Comparison of ENCODE assay signal across 8 mouse cellular contexts in the genomic region with DNA sequence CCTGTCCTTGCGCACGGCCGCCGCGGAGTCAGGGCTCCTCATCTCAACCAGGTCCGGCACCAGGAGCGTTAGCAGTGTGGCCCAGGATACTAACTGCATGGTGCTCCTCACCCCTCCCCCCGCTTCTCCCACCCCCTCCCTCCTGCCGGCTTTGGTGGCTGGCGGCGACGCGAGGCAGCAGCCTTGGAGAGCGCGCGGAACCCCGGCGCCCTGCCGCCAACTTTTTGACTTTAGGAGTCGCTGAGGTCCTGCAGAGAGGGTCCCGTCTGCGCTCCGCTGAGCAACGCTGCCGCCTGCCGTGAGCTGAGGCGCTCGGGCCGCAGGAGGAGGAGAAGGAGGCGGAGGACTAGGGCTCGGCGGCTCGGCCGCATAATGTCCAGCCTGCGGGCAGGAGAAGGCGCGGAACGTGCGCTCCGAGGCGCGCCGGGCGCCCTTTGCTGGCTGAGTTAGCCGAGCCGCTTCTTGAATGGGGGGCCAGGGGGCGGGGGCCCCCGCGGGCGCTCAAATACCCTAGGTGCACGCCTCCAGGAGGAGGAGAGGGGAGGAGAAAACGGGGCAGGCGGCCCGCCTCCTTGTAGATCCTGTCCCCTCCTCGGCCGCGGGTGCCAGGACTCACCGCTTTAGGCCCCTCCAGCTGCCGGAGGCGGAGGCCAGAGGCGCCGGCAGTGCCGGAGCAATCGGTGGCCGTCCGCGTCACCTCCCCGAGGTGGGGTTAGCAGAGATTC. TPM values are rescaled to one million over a fixed set of nuclear protein-coding genes. Genes with fewer than 3 reads are reported as not detected.
DNase-seq lines count a peak whose midpoint lies in the region; ATAC-seq lines count a peak whose summit lies in the region.

A gene (minus strand): TSS at position 436 of the 725 bp plus-strand sequence.

- H3K27me3 ChIP-seq in embryonic facial prominence, embryonic 13.5 days = peaks cover 25% of the 10 kb centered on the region
- no peaks in the 10 kb centered on the region for H3K27me3 ChIP-seq in heart, embryonic 11.5 days (ENCODE audit: control insufficient read depth, insufficient read depth, low read length)
- H3K27me3 ChIP-seq in kidney, embryonic 14.5 days (ENCODE audit: control insufficient read depth, insufficient read depth, low read length) = no peaks in the 10 kb centered on the region
- peaks cover 70% of the 10 kb centered on the region for H3K27me3 ChIP-seq in liver, embryonic 12.5 days (replicated peaks)
- peaks cover 53% of the 10 kb centered on the region for H3K27me3 ChIP-seq in neural tube, embryonic 12.5 days (replicated peaks)

- peaks cover 34% of the 10 kb centered on the region for H3K4me1 ChIP-seq in embryonic facial prominence, embryonic 13.5 days
- H3K4me1 ChIP-seq in heart, embryonic 11.5 days (ENCODE audit: control insufficient read depth, insufficient read depth, low read length) = 0 out of 2 replicates have a peak, but pooled peaks cover 7% of the 10 kb centered on the region
- peaks cover 6% of the 10 kb centered on the region for H3K4me1 ChIP-seq in kidney, embryonic 14.5 days (ENCODE audit: control insufficient read depth, insufficient read depth, low read length)
- 0 out of 2 replicates have a peak, but pooled peaks cover 4% of the 10 kb centered on the region for H3K4me1 ChIP-seq in liver, embryonic 12.5 days
- peaks cover 32% of the 10 kb centered on the region for H3K4me1 ChIP-seq in neural tube, embryonic 12.5 days

- H3K4me2 ChIP-seq in embryonic facial prominence, embryonic 13.5 days = peak within 1 kb of the TSS; percentile 97
- H3K4me2 ChIP-seq in heart, embryonic 11.5 days = peak within 1 kb of the TSS; percentile 83
- H3K4me2 ChIP-seq in kidney, embryonic 14.5 days (replicated peaks; ENCODE audit: low read depth, low read length) = peak within 1 kb of the TSS; percentile 88
- H3K4me2 ChIP-seq in liver, embryonic 12.5 days = peak within 1 kb of the TSS; percentile 62
- H3K4me2 ChIP-seq in neural tube, embryonic 12.5 days (replicated peaks) = peak within 1 kb of the TSS; percentile 94

- peak; percentile 45 for DNase-seq in layer of hippocampus, adult 11-12 months (ENCODE audit: low spot score)
- no peak for DNase-seq in layer of hippocampus, adult 9-10 months (ENCODE audit: low spot score)
- peak; percentile 62 for DNase-seq in urinary bladder, adult 2 months (ENCODE audit: low spot score)

- H3K9ac ChIP-seq in embryonic facial prominence, embryonic 13.5 days = peak within 1 kb of the TSS; percentile 77
- peak within 1 kb of the TSS; percentile 87 for H3K9ac ChIP-seq in heart, embryonic 11.5 days (ENCODE audit: low read depth, low read length)
- H3K9ac ChIP-seq in kidney, embryonic 14.5 days (ENCODE audit: low read depth, low read length) = peak within 1 kb of the TSS; percentile 74
- peak within 1 kb of the TSS; percentile 46; the same call in 1 of the 2 replicates for H3K9ac ChIP-seq in liver, embryonic 12.5 days
- peak within 1 kb of the TSS; percentile 56 for H3K9ac ChIP-seq in neural tube, embryonic 12.5 days

- H3K9me3 ChIP-seq in embryonic facial prominence, embryonic 13.5 days = no peaks in the 10 kb centered on the region
- no peaks in the 10 kb centered on the region; the same call in 1 of the 2 replicates for H3K9me3 ChIP-seq in heart, embryonic 11.5 days (replicated peaks; ENCODE audit: control insufficient read depth, low read length)
- H3K9me3 ChIP-seq in kidney, embryonic 14.5 days (ENCODE audit: control insufficient read depth, low read length) = peaks cover 4% of the 10 kb centered on the region; the same call in 1 of the 2 replicates
- 0 out of 2 replicates have a peak, but pooled peaks cover 5% of the 10 kb centered on the region for H3K9me3 ChIP-seq in liver, embryonic 12.5 days (replicated peaks)
- no peaks in the 10 kb centered on the region for H3K9me3 ChIP-seq in neural tube, embryonic 12.5 days

- peak within 1 kb of the TSS; percentile 74 for H3K27ac ChIP-seq in embryonic facial prominence, embryonic 13.5 days
- peak within 1 kb of the TSS; percentile 94 for H3K27ac ChIP-seq in heart, embryonic 11.5 days (ENCODE audit: low read depth, low read length)
- H3K27ac ChIP-seq in kidney, embryonic 14.5 days (ENCODE audit: low read depth, low read length) = peak within 1 kb of the TSS; percentile 90
- H3K27ac ChIP-seq in liver, embryonic 12.5 days = peak within 1 kb of the TSS; percentile 40; the same call in 1 of the 2 replicates
- H3K27ac ChIP-seq in neural tube, embryonic 12.5 days = no peak within 1 kb of the TSS

- peak; percentile 68 for ATAC-seq in embryonic facial prominence, embryonic 13.5 days (ENCODE audit: insufficient number of reproducible peaks, insufficient read depth, low FRiP score, low TSS enrichment, low read depth)
- peak; percentile 84 for ATAC-seq in heart, embryonic 11.5 days (replicated peaks; ENCODE audit: insufficient number of reproducible peaks, low FRiP score, low TSS enrichment)
- ATAC-seq in kidney, embryonic 14.5 days (ENCODE audit: low FRiP score, low TSS enrichment) = peak; percentile 86
- ATAC-seq in liver, embryonic 12.5 days = peak; percentile 37; the same call in 1 of the 2 replicates
- ATAC-seq in neural tube, embryonic 12.5 days (ENCODE audit: low FRiP score, low read depth) = peak; percentile 42

- H3K4me3 ChIP-seq in embryonic facial prominence, embryonic 13.5 days = peak within 1 kb of the TSS; percentile 64
- peak within 1 kb of the TSS; percentile 62 for H3K4me3 ChIP-seq in heart, embryonic 11.5 days (ENCODE audit: low read depth, low read length)
- H3K4me3 ChIP-seq in kidney, embryonic 14.5 days (ENCODE audit: low read length) = peak within 1 kb of the TSS; percentile 70
- peak within 1 kb of the TSS; percentile 52 for H3K4me3 ChIP-seq in liver, embryonic 12.5 days
- peak within 1 kb of the TSS; percentile 53 for H3K4me3 ChIP-seq in neural tube, embryonic 12.5 days

- WGBS in embryonic facial prominence, embryonic 13.5 days = under 1% methylated on average over 61 of the region's 68 CpGs
- WGBS in heart, embryonic 11.5 days (ENCODE audit: insufficient replicate concordance) = under 1% methylated on average over 62 of the region's 68 CpGs
- under 1% methylated on average over 61 of the region's 68 CpGs for WGBS in kidney, embryonic 14.5 days
- WGBS in liver, embryonic 12.5 days (ENCODE audit: insufficient replicate concordance) = 1% methylated on average over 54 of the region's 68 CpGs
- under 1% methylated on average over 64 of the region's 68 CpGs for WGBS in neural tube, embryonic 12.5 days

- no peaks in the 10 kb centered on the region for H3K36me3 ChIP-seq in embryonic facial prominence, embryonic 13.5 days
- no peaks in the 10 kb centered on the region for H3K36me3 ChIP-seq in heart, embryonic 11.5 days (ENCODE audit: control insufficient read depth, insufficient read depth, low read length)
- H3K36me3 ChIP-seq in kidney, embryonic 14.5 days (ENCODE audit: control insufficient read depth, insufficient read depth, low read length) = peaks cover 6% of the 10 kb centered on the region; the same call in 1 of the 2 replicates
- no peaks in the 10 kb centered on the region for H3K36me3 ChIP-seq in liver, embryonic 12.5 days
- no peaks in the 10 kb centered on the region for H3K36me3 ChIP-seq in neural tube, embryonic 12.5 days

RNA-seq across cellular contexts. Expression of the gene that starts here (rescaled TPM):
- 6.3 and 7.0 TPM in 2 replicates for polyA plus RNA-seq in embryonic facial prominence, embryonic 13.5 days (2015; fragmentation: Nextera tagmentation; extraction: Ambion mirVana)
- polyA plus RNA-seq in heart, embryonic 11.5 days (2014; fragmentation: Nextera tagmentation; extraction: Ambion mirVana) = 6.0 and 9.6 TPM in 2 replicates
- 19.9 and 20.7 TPM in 2 replicates for polyA plus RNA-seq in kidney, embryonic 14.5 days (2014; fragmentation: Nextera tagmentation; extraction: Ambion mirVana)
- polyA plus RNA-seq in liver, embryonic 12.5 days (2016; fragmentation: Nextera tagmentation; extraction: Ambion mirVana) = 2.0 and 2.3 TPM in 2 replicates
- polyA plus RNA-seq in neural tube, embryonic 12.5 days (2016; fragmentation: Nextera tagmentation; extraction: Ambion mirVana) = 1.7 and 2.6 TPM in 2 replicates
- polyA plus RNA-seq in urinary bladder, adult 2 months (2012; rRNA removed) = 8.9 and 10.5 TPM in 2 replicates
